Mouse (Mus musculus) forebrain, embryonic 10.5 days (tissue): Measurements from ENCODE around the gene Mtss1l. TPM values are rescaled to one million over a fixed set of nuclear protein-coding genes. Genes with fewer than 3 reads are reported as not detected.

Source experiments
- DNase-seq: peaks from one replicate; pipeline ENCODE4 v3.0.0-alpha.2; 2017; ENCODE audit warnings: low spot score; ENCODE audit errors: extremely low spot score
- H3K27ac ChIP-seq: fragments of 300-500 bp; sonication (generic); 2 replicates; pipeline ENCODE4 v1.5.1; 2016; ENCODE audit warnings: mild to moderate bottlenecking
- H3K27me3 ChIP-seq: fragments of 300-500 bp; sonication (generic); 2 replicates; pipeline ENCODE4 v1.6.1; 2016; ENCODE audit warnings: mild to moderate bottlenecking; ENCODE audit not compliant: poor library complexity, severe bottlenecking
- H3K36me3 ChIP-seq: fragments of 300-500 bp; sonication (generic); replicated peaks from 2 replicates; pipeline ENCODE4 v1.6.1; 2016; ENCODE audit warnings: mild to moderate bottlenecking, moderate library complexity
- H3K4me1 ChIP-seq: fragments of 300-500 bp; sonication (generic); 2 replicates; pipeline ENCODE4 v1.6.1; 2016
- H3K4me3 ChIP-seq: fragments of 300-500 bp; sonication (generic); 2 replicates; pipeline ENCODE4 v1.5.1; 2016; ENCODE audit warnings: mild to moderate bottlenecking, moderate library complexity
- H3K9me3 ChIP-seq: fragments of 300-500 bp; sonication (generic); 2 replicates; pipeline ENCODE4 v1.6.1; 2016; ENCODE audit warnings: mild to moderate bottlenecking, moderate library complexity
- WGBS: fragments of 180-500 bp; shearing (Covaris S2); methylation state at CpG from one replicate; pipeline ENCODE4 v1.1.7; 2016; 5-methylcytosine and 5-hydroxymethylcytosine counted together
- polyA plus RNA-seq: library from polyadenylated mRNA; unstranded; fragments of >200 nt; fragmentation: Nextera tagmentation; extraction: Ambion mirVana; gene quantifications from 2 replicates; pipeline ENCODE4 v1.2.1, GENCODE M21; 2016

The Mtss1l gene
- polyA plus RNA-seq, 1 experiment from 2014 or later: 5.6 TPM

GRCm38 (mm10) chr8:110725084-110725838 lies 4.0 kb downstream of the Mtss1l start:
- H3K9me3 ChIP-seq: no peaks in the 10 kb centered on the region
- H3K27me3 ChIP-seq: 0 out of 2 replicates have a peak, but pooled peaks cover 3% of the 10 kb centered on the region
- no peak for DNase-seq
- H3K4me3 ChIP-seq: peak overlapping the region; percentile 22; the same call in 1 of the 2 replicates
- peaks cover 74% of the 10 kb centered on the region for H3K36me3 ChIP-seq
- H3K4me1 ChIP-seq: peaks cover 65% of the 10 kb centered on the region
- 44% methylated on average over 7 of the region's 7 CpGs for WGBS
- peak overlapping the region; percentile 74 for H3K27ac ChIP-seq

GRCm38 (mm10) chr8:110726893-110727292 lies 5.6 kb downstream of the Mtss1l start:
- H3K36me3 ChIP-seq: peaks cover 90% of the 10 kb centered on the region

GRCm38 (mm10) chr8:110731346-110731859 lies 10.1 kb downstream of the Mtss1l start:
- no peak overlapping the region for H3K27ac ChIP-seq
- no peaks in the 10 kb centered on the region for H3K9me3 ChIP-seq
- WGBS: 93% methylated on average over 8 of the region's 8 CpGs
- no peaks in the 10 kb centered on the region for H3K27me3 ChIP-seq
- no peak for DNase-seq
- peaks cover 10% of the 10 kb centered on the region for H3K4me1 ChIP-seq
- H3K36me3 ChIP-seq: peaks cover 100% of the 10 kb centered on the region
- H3K4me3 ChIP-seq: no peak overlapping the region

More at GRCm38 (mm10) chr8:110726893-110727292, 5.6 kb downstream of the Mtss1l start:
- peak overlapping the region; percentile 60 for H3K27ac ChIP-seq
- H3K4me1 ChIP-seq: peaks cover 55% of the 10 kb centered on the region
- H3K4me3 ChIP-seq: 0 out of 2 replicates have a peak overlapping the region, but pooled peaks have one; percentile 9
- 11% methylated on average over 18 of the region's 18 CpGs for WGBS
- no peaks in the 10 kb centered on the region for H3K27me3 ChIP-seq
- DNase-seq: peak; percentile 77
- H3K9me3 ChIP-seq: no peaks in the 10 kb centered on the region

- Histone ChIP-seq H3K4me3 (no peak overlapping the region), H3K4me1 (no peaks in the 10 kb centered on the region), H3K27ac (no peak overlapping the region), H3K36me3 (peaks cover 100% of the 10 kb centered on the region), H3K9me3 (no peaks in the 10 kb centered on the region), H3K27me3 (no peaks in the 10 kb centered on the region)
- 92% methylated on average over 8 of the region's 8 CpGs for WGBS
- DNase-seq: no peak
Measured at GRCm38 (mm10) chr8:110733036-110733435, 11.8 kb downstream of the Mtss1l start.

DNA sequence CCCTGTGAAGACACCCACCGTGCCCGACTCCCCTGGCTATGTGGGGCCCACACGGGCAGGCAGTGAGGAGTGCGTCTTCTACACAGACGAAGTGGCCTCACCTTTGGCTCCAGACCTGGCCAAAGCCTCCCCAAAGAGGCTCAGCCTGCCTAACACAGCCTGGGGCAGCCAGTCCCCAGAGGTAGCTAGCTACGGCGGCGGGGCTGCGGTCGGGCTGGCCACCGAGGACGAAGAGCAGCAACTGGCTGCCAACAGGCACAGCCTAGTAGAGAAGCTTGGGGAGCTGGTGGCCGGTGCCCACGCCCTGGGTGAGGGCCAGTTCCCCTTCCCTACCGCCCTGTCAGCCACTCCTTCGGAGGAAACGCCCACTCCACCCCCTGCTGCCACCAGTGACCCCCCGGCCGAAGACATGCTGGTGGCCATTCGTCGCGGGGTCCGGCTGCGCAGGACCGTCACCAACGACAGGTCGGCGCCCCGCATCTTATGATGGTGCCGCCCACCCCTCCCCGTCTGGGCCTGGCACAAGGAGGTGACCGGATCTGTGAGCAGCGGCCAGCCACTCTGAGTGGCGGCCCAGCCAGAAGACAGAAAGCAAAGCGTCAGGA lies 17.4 kb downstream of the Mtss1l start:
- 94% methylated on average over 35 of the region's 35 CpGs for WGBS
- Histone ChIP-seq H3K4me3 (no peak overlapping the region), H3K27me3 (no peaks in the 10 kb centered on the region), H3K27ac (no peak overlapping the region), H3K36me3 (peaks cover 80% of the 10 kb centered on the region), H3K9me3 (no peaks in the 10 kb centered on the region), H3K4me1 (no peaks in the 10 kb centered on the region)
- no peak for DNase-seq

DNA sequence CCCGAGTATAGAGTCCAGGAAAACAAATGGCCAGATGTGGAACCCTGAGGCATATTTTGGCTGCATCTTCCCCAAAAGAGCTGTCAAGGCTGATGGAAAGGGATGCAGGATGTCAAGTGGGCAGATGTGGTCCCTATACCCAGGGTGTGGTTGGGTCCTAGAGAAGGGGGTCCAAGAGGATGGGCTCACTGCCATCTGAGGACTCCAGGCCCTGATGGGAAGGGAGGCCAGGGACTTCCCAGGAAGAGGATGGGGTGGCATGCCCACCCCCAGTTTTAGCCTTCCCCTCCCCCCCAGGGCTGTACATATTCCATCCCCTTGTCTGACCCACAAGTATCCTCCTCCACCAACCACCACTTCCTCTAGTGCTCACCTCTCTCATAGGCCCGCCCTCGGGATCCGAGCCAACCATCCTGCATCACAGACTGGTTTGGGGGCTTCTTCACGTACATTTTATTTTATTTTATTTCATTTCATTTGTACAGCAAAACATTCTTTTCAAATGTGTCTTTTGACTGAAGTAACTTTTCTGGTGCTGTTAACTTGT lies 19.4 kb downstream of the Mtss1l start:
- DNase-seq: no peak
- no peak overlapping the region for H3K27ac ChIP-seq
- no peaks in the 10 kb centered on the region for H3K27me3 ChIP-seq
- 90% methylated on average over 5 of the region's 5 CpGs for WGBS
- no peaks in the 10 kb centered on the region for H3K9me3 ChIP-seq
- no peak overlapping the region for H3K4me3 ChIP-seq
- no peaks in the 10 kb centered on the region for H3K4me1 ChIP-seq
- H3K36me3 ChIP-seq: peaks cover 60% of the 10 kb centered on the region

DNA sequence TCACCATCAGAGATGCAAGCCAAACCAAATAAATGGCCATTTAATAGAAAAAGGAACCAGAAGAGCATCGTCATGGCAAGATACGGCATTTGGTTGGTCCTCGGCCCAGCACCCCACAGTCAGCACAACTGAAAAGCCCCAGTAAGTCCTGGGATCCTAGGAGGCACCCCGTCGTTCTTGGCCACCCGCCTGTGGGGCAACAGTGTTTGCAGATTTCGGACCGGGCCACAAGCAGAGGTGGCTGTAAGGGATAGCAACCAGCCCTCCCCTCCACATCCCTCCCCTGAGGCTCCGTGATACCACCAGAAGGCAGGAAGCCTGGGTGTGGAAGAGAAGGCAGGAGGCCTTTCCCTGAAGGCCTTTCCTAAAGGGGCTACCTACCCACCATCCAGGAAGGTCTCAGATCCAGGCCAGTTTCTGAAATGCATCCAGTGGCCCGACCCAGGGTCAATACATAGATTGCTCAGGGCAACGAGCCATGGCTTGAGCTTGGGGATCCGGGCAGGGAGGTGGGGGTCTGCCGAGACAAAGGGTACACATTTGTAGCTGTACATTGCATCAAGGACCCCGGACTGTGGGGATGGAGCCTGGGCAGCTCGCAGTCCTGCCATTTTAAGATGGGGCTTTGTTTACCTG lies 20.7 kb downstream of the Mtss1l start:
- no peaks in the 10 kb centered on the region for H3K27me3 ChIP-seq
- no peak overlapping the region for H3K4me3 ChIP-seq
- H3K27ac ChIP-seq: no peak overlapping the region
- 76% methylated on average over 15 of the region's 15 CpGs for WGBS
- no peaks in the 10 kb centered on the region for H3K9me3 ChIP-seq
- no peak for DNase-seq
- H3K4me1 ChIP-seq: no peaks in the 10 kb centered on the region
- H3K36me3 ChIP-seq: peaks cover 48% of the 10 kb centered on the region

GRCm38 (mm10) chr8:110742452-110742818 lies 21.2 kb downstream of the Mtss1l start:
- WGBS: 91% methylated on average over 5 of the region's 5 CpGs
- H3K9me3 ChIP-seq: no peaks in the 10 kb centered on the region
- no peak for DNase-seq
- no peaks in the 10 kb centered on the region for H3K4me1 ChIP-seq
- no peak overlapping the region for H3K4me3 ChIP-seq
- no peak overlapping the region for H3K27ac ChIP-seq
- no peaks in the 10 kb centered on the region for H3K27me3 ChIP-seq
- peaks cover 43% of the 10 kb centered on the region for H3K36me3 ChIP-seq

GRCm38 (mm10) chr8:110745162-110745561 lies 23.9 kb downstream of the Mtss1l start:
- DNase-seq: no peak
- WGBS: 94% methylated on average over 10 of the region's 10 CpGs
- Histone ChIP-seq H3K4me1 (no peaks in the 10 kb centered on the region), H3K27ac (no peak overlapping the region), H3K27me3 (no peaks in the 10 kb centered on the region), H3K36me3 (peaks cover 15% of the 10 kb centered on the region), H3K9me3 (no peaks in the 10 kb centered on the region), H3K4me3 (no peak overlapping the region)

DNA sequence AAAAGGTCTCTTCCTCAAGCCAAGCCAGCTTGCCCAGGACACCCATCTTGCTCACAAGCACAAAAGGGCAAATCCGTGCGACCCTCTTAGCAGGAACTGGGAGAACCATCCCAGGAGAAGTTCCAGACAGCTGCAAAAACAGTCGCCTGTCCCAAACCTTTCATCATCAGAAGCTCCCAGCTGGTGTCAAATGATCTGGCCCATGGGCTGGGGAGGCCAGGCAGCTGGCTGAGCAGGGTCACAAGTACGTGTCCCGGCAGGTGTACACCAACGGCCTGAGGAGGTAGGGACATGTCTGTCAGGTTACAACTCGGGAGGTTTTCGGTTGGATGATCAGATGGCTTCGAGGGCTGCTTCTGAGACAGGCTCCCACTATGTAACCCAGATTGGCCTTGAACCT lies 25.4 kb downstream of the Mtss1l start:
- WGBS: 69% methylated on average over 9 of the region's 9 CpGs
- Histone ChIP-seq H3K4me1 (no peaks in the 10 kb centered on the region), H3K4me3 (no peak overlapping the region), H3K27me3 (no peaks in the 10 kb centered on the region), H3K36me3 (peaks cover 6% of the 10 kb centered on the region; the same call in 1 of the 2 replicates), H3K9me3 (no peaks in the 10 kb centered on the region), H3K27ac (no peak overlapping the region)
- no peak for DNase-seq

DNA sequence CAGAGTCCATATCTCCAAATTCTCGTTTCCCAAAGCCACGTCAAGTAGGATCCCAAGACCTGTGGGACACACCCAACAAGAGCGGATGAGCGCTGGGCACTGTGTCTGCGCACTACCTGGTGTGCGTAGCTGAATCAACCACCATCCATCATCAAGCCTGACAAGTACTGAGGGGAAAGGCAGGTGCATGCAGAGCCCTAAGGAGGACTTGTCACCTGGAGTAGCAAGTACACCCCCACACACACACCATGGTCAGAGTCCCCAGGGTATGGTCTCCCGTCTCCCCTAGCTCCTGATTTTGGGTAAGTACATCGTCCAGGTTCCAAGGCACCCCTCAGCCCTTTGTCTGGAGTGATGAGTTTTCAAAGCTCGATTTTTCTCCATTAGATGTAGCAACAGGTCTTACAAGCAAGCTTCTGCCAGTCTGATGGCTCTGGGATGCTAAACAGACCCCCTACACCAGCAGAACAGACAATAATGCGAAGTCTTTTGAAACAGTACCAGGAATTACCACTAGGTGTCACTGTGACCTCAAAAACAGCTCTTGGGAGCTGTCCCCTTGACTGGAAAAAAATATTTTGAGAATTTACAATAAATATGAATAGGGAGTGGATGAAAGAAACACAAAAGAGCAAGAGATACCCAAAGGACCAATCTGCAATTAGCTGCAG lies 28.4 kb downstream of the Mtss1l start:
- no peaks in the 10 kb centered on the region for H3K4me1 ChIP-seq
- DNase-seq: no peak
- WGBS: 64% methylated on average over 10 of the region's 10 CpGs

DNA sequence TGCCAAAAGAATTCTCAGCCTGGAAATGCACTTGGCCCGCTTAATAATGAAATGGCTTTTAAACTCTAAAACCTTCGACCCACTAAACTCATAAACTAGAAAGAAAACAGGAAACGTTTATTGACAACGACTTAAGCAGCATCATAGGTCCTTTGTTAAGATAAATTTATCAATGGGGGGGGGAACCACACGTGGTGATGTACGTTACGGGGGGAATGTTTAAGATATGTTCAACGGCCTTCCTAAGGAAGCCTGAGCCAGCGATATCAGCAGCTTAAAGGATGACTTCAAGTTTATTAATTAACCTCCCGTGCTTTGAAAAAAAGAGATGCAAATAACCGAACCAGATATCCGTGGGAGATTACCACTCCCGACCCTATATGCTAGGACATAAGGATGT lies 29.0 kb downstream of the Mtss1l start:
- H3K36me3 ChIP-seq: no peaks in the 10 kb centered on the region
- WGBS: 57% methylated on average over 13 of the region's 13 CpGs

More for the DNA sequence above, 28.4 kb downstream of the Mtss1l start:
- no peaks in the 10 kb centered on the region for H3K36me3 ChIP-seq
- H3K4me3 ChIP-seq: no peak overlapping the region
- H3K27me3 ChIP-seq: no peaks in the 10 kb centered on the region
- no peaks in the 10 kb centered on the region for H3K9me3 ChIP-seq
- no peak overlapping the region for H3K27ac ChIP-seq

More for the DNA sequence above, 29.0 kb downstream of the Mtss1l start:
- Histone ChIP-seq H3K4me3 (no peak overlapping the region), H3K27me3 (no peaks in the 10 kb centered on the region), H3K27ac (no peak overlapping the region), H3K9me3 (no peaks in the 10 kb centered on the region), H3K4me1 (peaks cover 6% of the 10 kb centered on the region)
- DNase-seq: no peak
